Mouse (Mus musculus) hindlimb bud, embryonic 11.5 days (tissue): ENCODE results near the gene Sirt7.

Experiments used
- DNase-seq: peaks from one replicate; pipeline ENCODE4 v3.0.0-alpha.2; 2012; ENCODE audit warnings: low read depth, low spot score; ENCODE audit errors: extremely low spot score

Gene Sirt7

GRCm38 (mm10) chr11:120618619-120619535 is 6.2 kb downstream of the Sirt7 start:
- DNase-seq, result no peak

- DNase-seq, result peak; percentile 77
These were observed 7.4 kb downstream of the Sirt7 start, which contains the start of gene Pcyt2 for GRCm38 (mm10) chr11:120617519-120618112. TSS of gene Pcyt2 (minus strand) at chr11:120617936.

GRCm38 (mm10) chr11:120616617-120617294 is 8.3 kb downstream of the Sirt7 start:
- no peak for DNase-seq

GRCm38 (mm10) chr11:120615606-120616203 is 9.3 kb downstream of the Sirt7 start:
- DNase-seq, result no peak

- no peak for DNase-seq
These were observed 9.9 kb downstream of the Sirt7 start for GRCm38 (mm10) chr11:120615167-120615566.

GRCm38 (mm10) chr11:120613976-120614375 is 11.1 kb downstream of the Sirt7 start:
- DNase-seq, result no peak

GRCm38 (mm10) chr11:120613481-120613972 is 11.5 kb downstream of the Sirt7 start:
- no peak for DNase-seq

- DNase-seq, result no peak
These were observed 12.3 kb downstream of the Sirt7 start for GRCm38 (mm10) chr11:120612763-120613162.

- DNase-seq, result no peak
These were observed 14.5 kb downstream of the Sirt7 start for GRCm38 (mm10) chr11:120610477-120611046.

- DNase-seq, result no peak
These were observed 15.8 kb downstream of the Sirt7 start for GRCm38 (mm10) chr11:120609250-120609649.

- no peak for DNase-seq
These were observed 16.6 kb downstream of the Sirt7 start, which contains the start of gene Npb for GRCm38 (mm10) chr11:120608241-120609034. TSS of gene Npb (plus strand) at chr11:120608477.

- DNase-seq, result no peak
These were observed 18.3 kb downstream of the Sirt7 start for GRCm38 (mm10) chr11:120606764-120607163.

GRCm38 (mm10) chr11:120605667-120606066 is 19.4 kb downstream of the Sirt7 start:
- DNase-seq, result no peak

GRCm38 (mm10) chr11:120603545-120603944 is 21.5 kb downstream of the Sirt7 start:
- DNase-seq, result no peak

- no peak for DNase-seq
These were observed 24.3 kb downstream of the Sirt7 start for GRCm38 (mm10) chr11:120600716-120601115.

- DNase-seq, result no peak
These were observed 26.0 kb downstream of the Sirt7 start for GRCm38 (mm10) chr11:120598990-120599549.

- DNase-seq, result peak; percentile 70
These were observed 26.6 kb downstream of the Sirt7 start, which contains the start of the genes Alyref and Anapc11 for GRCm38 (mm10) chr11:120598283-120598989. TSS of gene Alyref (minus strand) at chr11:120598365. TSS of gene Anapc11 (plus strand) at chr11:120598421.
